Mouse (Mus musculus) lung, postnatal 0 days (tissue): ENCODE results near the gene 6430550D23Rik. TPM values are rescaled to one million over a fixed set of nuclear protein-coding genes. Genes with fewer than 3 reads are reported as not detected.

Source experiments
- ATAC-seq: fragments of 200-750 bp; cut with Nextera tagmentation; 2 replicates; pipeline ENCODE4 v1.8.0; 2017; ENCODE audit warnings: moderate library complexity
- DNase-seq: peaks from one replicate; pipeline ENCODE4 v3.0.0-alpha.2; 2016; ENCODE audit warnings: low spot score
- H3K27ac ChIP-seq: fragments of 300-500 bp; sonication (generic); 2 replicates; pipeline ENCODE4 v1.5.1; 2014; ENCODE audit warnings: antibody characterized with exemption, mild to moderate bottlenecking, low read length, mixed read lengths
- H3K27me3 ChIP-seq: fragments of 300-500 bp; sonication (generic); replicated peaks from 2 replicates; pipeline ENCODE4 v1.6.1; 2014; ENCODE audit warnings: low read length, mixed read lengths; ENCODE audit not compliant: insufficient read depth
- H3K36me3 ChIP-seq: fragments of 300-500 bp; sonication (generic); 2 replicates; pipeline ENCODE4 v1.6.1; 2014; ENCODE audit warnings: low read length, mixed read lengths; ENCODE audit not compliant: insufficient read depth
- H3K4me1 ChIP-seq: fragments of 300-500 bp; sonication (generic); 2 replicates; pipeline ENCODE4 v1.6.1; 2014; ENCODE audit warnings: antibody characterized with exemption, low read depth, low read length, mixed read lengths; ENCODE audit not compliant: insufficient read depth
- H3K4me2 ChIP-seq: fragments of 300-500 bp; sonication (generic); replicated peaks from 2 replicates; pipeline ENCODE4 v1.6.1; 2014; ENCODE audit warnings: low read depth, mild to moderate bottlenecking, low read length, moderate library complexity, mixed read lengths
- H3K4me3 ChIP-seq: fragments of 300-500 bp; sonication (generic); 2 replicates; pipeline ENCODE4 v1.5.1; 2014; ENCODE audit warnings: low read depth, low read length
- H3K9ac ChIP-seq: fragments of 300-500 bp; sonication (generic); replicated peaks from 2 replicates; pipeline ENCODE4 v1.6.1; 2014; ENCODE audit warnings: low read depth, mild to moderate bottlenecking
- H3K9me3 ChIP-seq: fragments of 300-500 bp; sonication (generic); 2 replicates; pipeline ENCODE4 v1.6.1; 2016; ENCODE audit warnings: low read length, mixed read lengths
- CTCF ChIP-seq: IDR thresholded peaks from 2 replicates; pipeline ENCODE4 v1.5.1; 2016; ENCODE audit warnings: antibody characterized with exemption, mild to moderate bottlenecking
- EP300 ChIP-seq: IDR thresholded peaks from 2 replicates; pipeline ENCODE4 v1.6.1; 2016; ENCODE audit warnings: antibody characterized with exemption, mild to moderate bottlenecking, control low read depth
- WGBS: fragments of 180-500 bp; shearing (Covaris S2); extraction: QIAGEN DNeasy Blood & Tissue Kit; methylation state at CpG from one replicate; pipeline ENCODE4 v1.1.7; 2014; 5-methylcytosine and 5-hydroxymethylcytosine counted together
- polyA plus RNA-seq: library from polyadenylated mRNA; unstranded; fragments of >200 nt; fragmentation: Nextera tagmentation; extraction: Ambion mirVana; gene quantifications from 2 replicates; pipeline ENCODE4 v1.2.1, GENCODE M21; 2015

The 6430550D23Rik gene
- polyA plus RNA-seq, 1 experiment from 2014 or later, result 1.1 TPM

DNA sequence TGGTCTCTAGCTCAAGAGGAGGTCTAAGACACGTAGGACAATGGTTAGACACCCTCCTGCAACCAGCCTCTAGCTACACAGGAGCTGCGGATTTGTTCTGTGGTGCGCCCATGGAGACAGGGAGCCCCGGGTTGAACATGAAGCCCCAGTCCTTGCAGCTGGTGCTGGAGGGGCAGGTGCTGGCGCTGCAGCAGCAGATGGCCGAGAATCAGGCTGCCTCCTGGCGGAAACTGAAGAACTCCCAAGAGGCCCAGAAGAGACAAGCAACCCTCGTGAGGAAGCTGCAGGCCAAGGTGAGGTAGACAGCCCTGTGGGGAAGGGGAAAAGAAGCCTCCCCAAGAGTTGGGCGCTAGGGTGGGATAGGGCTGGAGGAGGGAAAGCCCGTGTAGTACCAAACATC, 45.9 kb downstream of the 6430550D23Rik start:
- ATAC-seq, result no peak
- no peak for DNase-seq
- TF ChIP-seq CTCF (no peak), EP300 (no peak)
- Histone ChIP-seq H3K36me3 (peaks cover 18% of the 10 kb centered on the region), H3K4me1 (no peaks in the 10 kb centered on the region), H3K27me3 (no peaks in the 10 kb centered on the region), H3K4me2 (no peak overlapping the region), H3K27ac (no peak overlapping the region), H3K4me3 (no peak overlapping the region), H3K9me3 (no peaks in the 10 kb centered on the region), H3K9ac (no peak overlapping the region)
- 87% methylated on average over 10 of the region's 10 CpGs for WGBS

DNA sequence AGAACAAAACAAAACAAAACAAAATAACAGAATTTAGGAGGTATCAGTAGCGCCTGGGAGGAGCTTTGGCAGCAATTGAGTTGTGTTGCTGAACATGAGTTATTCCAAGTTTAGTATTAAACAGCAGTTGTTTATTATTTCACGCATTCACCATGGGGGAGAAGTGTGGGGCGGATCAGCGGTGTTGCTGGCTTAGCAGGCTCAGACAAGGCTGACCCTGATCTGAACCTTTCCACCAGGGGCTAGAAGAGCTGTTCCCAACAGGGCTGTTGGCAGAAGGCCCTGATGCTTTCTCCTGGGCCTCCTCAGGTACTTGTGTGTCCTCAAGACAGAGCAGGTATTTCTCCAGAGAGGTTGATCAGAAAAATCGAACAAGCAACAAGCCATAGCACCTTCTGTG, 47.8 kb downstream of the 6430550D23Rik start:
- ATAC-seq, result no peak
- TF ChIP-seq CTCF, result no peak
- no peak for TF ChIP-seq EP300
- H3K36me3 ChIP-seq, result peaks cover 5% of the 10 kb centered on the region
- H3K4me2 ChIP-seq, result no peak overlapping the region
- no peak overlapping the region for H3K4me3 ChIP-seq
- no peak for DNase-seq
- no peaks in the 10 kb centered on the region for H3K27me3 ChIP-seq
- no peaks in the 10 kb centered on the region for H3K9me3 ChIP-seq
- no peak overlapping the region for H3K27ac ChIP-seq
- H3K4me1 ChIP-seq, result no peaks in the 10 kb centered on the region
- H3K9ac ChIP-seq, result no peak overlapping the region
- 77% methylated on average over 5 of the region's 5 CpGs for WGBS

DNA sequence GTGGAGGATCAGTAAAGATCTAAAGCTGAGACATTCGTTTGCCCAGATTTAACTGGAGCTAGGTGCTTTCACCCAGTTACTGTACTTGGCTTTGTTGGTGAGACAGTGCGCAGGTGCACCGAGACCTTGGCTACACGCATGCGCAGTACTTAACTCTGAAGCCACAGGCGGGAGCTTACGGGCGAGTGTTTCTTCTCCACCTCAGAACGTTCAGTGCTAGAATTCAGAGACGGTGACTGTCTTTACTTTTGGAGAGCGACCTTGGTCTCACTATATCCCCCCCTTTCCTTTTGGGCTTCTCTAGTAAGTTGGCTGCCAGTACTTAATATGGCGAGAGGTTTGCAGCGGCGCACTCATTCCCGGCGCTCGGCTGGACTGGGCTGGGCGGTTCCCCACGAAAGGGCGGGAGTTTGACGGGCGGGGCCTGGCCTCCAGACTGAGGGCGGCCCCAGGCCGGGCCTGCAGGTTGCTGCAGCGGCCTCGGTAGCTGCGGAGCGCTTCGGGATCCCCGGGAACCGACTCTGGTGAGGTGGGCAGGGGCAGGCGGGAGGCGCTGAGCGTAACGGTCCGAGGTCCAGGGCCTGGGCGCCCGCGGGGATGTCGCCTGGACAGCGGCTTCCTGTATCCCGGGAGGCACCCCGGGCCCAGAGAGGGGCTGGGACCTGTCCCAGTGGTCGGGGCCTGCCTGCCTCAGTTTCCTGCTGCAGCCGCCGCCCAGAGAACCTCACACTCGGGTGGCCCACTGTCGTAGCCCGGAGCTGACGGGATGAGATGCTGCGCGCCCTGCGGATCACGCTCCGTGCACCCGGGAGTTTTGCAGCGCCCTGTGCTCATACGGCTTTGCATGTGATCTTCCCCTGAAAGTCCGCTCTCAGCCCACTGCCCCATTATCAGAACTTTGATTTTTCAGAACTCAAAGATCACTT, 51.4 kb downstream of the 6430550D23Rik start, which contains the start of gene Cep250:
Gene Cep250, plus strand, starts transcription at position 325 of the 926 bp plus-strand sequence.
- WGBS, result under 1% methylated on average over 59 of the region's 59 CpGs
- ATAC-seq, result peak; percentile 99
- peak within 1 kb of the TSS; percentile 75 for H3K9ac ChIP-seq
- H3K9me3 ChIP-seq, result no peaks in the 10 kb centered on the region
- H3K27ac ChIP-seq, result peak within 1 kb of the TSS; percentile 83
- TF ChIP-seq EP300 (no peak), CTCF (no peak)
- peak; percentile 96 for DNase-seq
- H3K36me3 ChIP-seq, result no peaks in the 10 kb centered on the region
- H3K27me3 ChIP-seq, result no peaks in the 10 kb centered on the region
- H3K4me1 ChIP-seq, result no peaks in the 10 kb centered on the region
- peak within 1 kb of the TSS; percentile 82 for H3K4me3 ChIP-seq
- H3K4me2 ChIP-seq, result peak within 1 kb of the TSS; percentile 92

DNA sequence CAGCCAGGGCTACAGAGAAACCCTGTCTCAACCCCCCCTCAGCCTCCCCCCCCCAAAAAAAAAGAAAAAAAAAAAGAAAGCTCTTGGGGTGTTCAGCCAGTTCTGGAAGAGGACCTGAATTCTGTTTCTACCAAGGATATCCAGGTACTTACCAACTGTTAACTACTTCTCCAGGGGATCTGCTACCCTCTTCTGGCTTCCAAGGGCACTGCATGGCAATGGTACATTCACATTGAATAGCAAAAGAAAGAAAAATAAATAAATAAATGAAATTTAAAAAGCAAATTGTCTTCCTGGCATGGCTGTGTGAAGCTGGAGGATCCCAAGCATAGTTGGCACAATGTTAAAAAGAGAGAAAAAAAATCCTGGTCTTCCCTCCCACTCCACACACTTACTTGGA, 55.8 kb downstream of the 6430550D23Rik start:
- Histone ChIP-seq H3K27me3 (no peaks in the 10 kb centered on the region), H3K9me3 (no peaks in the 10 kb centered on the region), H3K36me3 (no peaks in the 10 kb centered on the region), H3K4me2 (no peak overlapping the region), H3K27ac (no peak overlapping the region), H3K9ac (no peak overlapping the region), H3K4me3 (no peak overlapping the region), H3K4me1 (no peaks in the 10 kb centered on the region)
- DNase-seq (peak; percentile 83), ATAC-seq (no peak)
- TF ChIP-seq CTCF (peak; percentile 78), EP300 (no peak)

DNA sequence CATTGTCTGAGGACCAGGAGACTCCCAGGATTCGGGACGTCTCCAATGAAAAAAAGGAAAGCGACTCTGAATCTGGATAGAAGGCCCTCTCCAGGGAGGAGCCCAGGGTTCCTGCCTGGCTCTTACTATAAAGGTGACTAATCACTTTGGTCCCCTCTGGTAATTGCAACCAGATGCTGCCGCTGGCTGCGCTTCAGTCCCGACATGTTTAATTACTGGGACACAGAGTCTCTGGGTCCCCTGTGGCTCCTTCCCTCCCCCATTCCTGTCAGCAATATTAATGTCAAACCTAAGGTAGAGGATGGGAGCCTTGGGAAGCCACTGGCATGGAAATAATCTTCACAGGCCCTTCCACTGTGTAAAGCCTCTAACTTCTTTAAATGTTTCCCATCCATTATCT, 58.4 kb downstream of the 6430550D23Rik start:
- 37% methylated on average over 6 of the region's 6 CpGs for WGBS
- DNase-seq (no peak), ATAC-seq (no peak)
- H3K27me3 ChIP-seq, result no peaks in the 10 kb centered on the region
- H3K36me3 ChIP-seq, result no peaks in the 10 kb centered on the region
- no peaks in the 10 kb centered on the region for H3K9me3 ChIP-seq
- no peak overlapping the region for H3K27ac ChIP-seq
- H3K4me1 ChIP-seq, result 0 out of 2 replicates have a peak, but pooled peaks cover 3% of the 10 kb centered on the region
- no peak overlapping the region for H3K4me3 ChIP-seq
- no peak overlapping the region for H3K9ac ChIP-seq
- TF ChIP-seq EP300, result no peak
- no peak for TF ChIP-seq CTCF
- H3K4me2 ChIP-seq, result no peak overlapping the region

DNA sequence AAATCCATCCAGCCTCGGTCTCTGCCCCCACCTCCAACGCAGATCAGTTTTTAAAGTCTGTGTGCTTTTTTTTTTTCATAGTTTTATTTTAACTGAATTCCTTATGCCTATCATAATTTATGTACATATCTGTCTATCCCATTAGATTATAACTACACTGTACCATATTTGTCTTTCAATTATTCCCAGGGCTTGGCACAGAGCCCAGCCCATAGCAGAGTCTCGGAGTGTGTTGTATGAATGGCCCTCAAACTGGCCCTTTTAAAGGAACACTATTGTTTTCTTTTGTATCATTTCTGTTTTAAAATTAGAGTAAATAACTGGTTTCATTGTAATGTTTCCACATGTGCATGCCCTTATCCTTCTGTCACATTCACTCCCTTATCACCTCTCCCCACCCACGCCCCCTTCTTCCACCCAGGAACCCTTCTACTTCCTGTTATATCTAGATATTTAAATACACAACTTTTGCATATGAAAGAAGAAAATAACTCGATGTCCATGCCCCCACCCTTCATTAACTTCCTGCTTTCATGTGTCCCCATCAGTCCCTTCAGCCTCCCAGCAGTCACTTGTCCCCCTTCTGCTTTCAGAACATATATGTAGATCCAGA, 60.3 kb downstream of the 6430550D23Rik start:
- peaks cover 3% of the 10 kb centered on the region; the same call in 1 of the 2 replicates for H3K4me1 ChIP-seq
- TF ChIP-seq EP300, result no peak
- no peak for TF ChIP-seq CTCF
- no peaks in the 10 kb centered on the region for H3K9me3 ChIP-seq
- no peaks in the 10 kb centered on the region for H3K36me3 ChIP-seq
- WGBS, result 23% methylated on average over 5 of the region's 5 CpGs
- DNase-seq, result no peak
- H3K27ac ChIP-seq, result no peak overlapping the region
- no peak overlapping the region for H3K4me2 ChIP-seq
- H3K9ac ChIP-seq, result no peak overlapping the region
- no peak overlapping the region for H3K4me3 ChIP-seq
- H3K27me3 ChIP-seq, result no peaks in the 10 kb centered on the region
- no peak for ATAC-seq
